Mouse (Mus musculus): ENCODE results near the gene Gm38655. TPM values are rescaled to one million over a fixed set of nuclear protein-coding genes. Genes with fewer than 3 reads are reported as not detected.

Gm38655 gene
- total RNA-seq, 2 experiments from 2014 or later, result not detected

Other genes starting within 250 kb of the Gm38655 start
- gene Mapk8ip3, start 238.5 kb downstream of the Gm38655 start, total RNA-seq (2021), result 100 to 1,000 TPM; 288 to 297 TPM
- 10 to 100 TPM; 11.9 to 13.1 TPM for gene Jpt2, start 214.8 kb downstream of the Gm38655 start, total RNA-seq (2021)
- 10 to 100 TPM; 24.0 to 25.0 TPM for gene Cramp1l, start 159.7 kb downstream of the Gm38655 start, total RNA-seq (2021)
- 10 to 100 TPM; 25.4 to 28.9 TPM for gene Ift140, start 159.4 kb downstream of the Gm38655 start, total RNA-seq (2021)
- gene Tmem204, start 91.9 kb downstream of the Gm38655 start, total RNA-seq (2021), result 1 to 10 TPM; 7.2 to 7.8 TPM
- 10 to 100 TPM; 35.4 to 41.1 TPM for gene Telo2, start 59.5 kb downstream of the Gm38655 start, total RNA-seq (2021)
- 1 to 10 TPM; 2.0 to 2.3 TPM for gene Ptx4, start 54.7 kb downstream of the Gm38655 start, total RNA-seq (2021)
- 10 to 100 TPM; 44.6 to 44.9 TPM for gene Clcn7, start 42.1 kb downstream of the Gm38655 start, total RNA-seq (2021)
- gene Ccdc154, start 13.0 kb downstream of the Gm38655 start, total RNA-seq (2021), result not detected
- gene BC003965, start 9.1 kb upstream of the Gm38655 start, total RNA-seq (2021), result 10 to 100 TPM; 17.6 to 17.9 TPM
- gene Unkl, start 12.9 kb upstream of the Gm38655 start, total RNA-seq (2021), result 10 to 100 TPM; 31.8 to 32.3 TPM
- 10 to 100 TPM; 60.4 to 67.4 TPM for gene Gnptg, start 64.7 kb upstream of the Gm38655 start, total RNA-seq (2021)
- gene Tsr3, start 64.7 kb upstream of the Gm38655 start, total RNA-seq (2021), result 10 to 100 TPM; 28.6 to 30.3 TPM
- 10 to 100 TPM; 17.4 to 35.0 TPM for gene Baiap3, start 80.9 kb upstream of the Gm38655 start, total RNA-seq (2021)
- 100 to 1,000 TPM; 225 to 230 TPM for gene Ube2i, start 99.2 kb upstream of the Gm38655 start, total RNA-seq (2021)
- not detected for gene Prss34, start 122.9 kb upstream of the Gm38655 start, total RNA-seq (2021)
- not detected for gene Prss28, start 133.2 kb upstream of the Gm38655 start, total RNA-seq (2021)
- gene Prss29, start 143.2 kb upstream of the Gm38655 start, total RNA-seq (2021), result not detected
- not detected for gene Tpsab1, start 170.1 kb upstream of the Gm38655 start, total RNA-seq (2021)
- gene Tpsb2, start 190.8 kb upstream of the Gm38655 start, total RNA-seq (2021), result under 1 TPM; 0.54 to 0.77 TPM
- gene Tpsg1, start 193.8 kb upstream of the Gm38655 start, total RNA-seq (2021), result not detected

Data from left cerebral cortex, postnatal 10 days (tissue).